Mouse (Mus musculus) neural tube, embryonic 11.5 days (tissue): ENCODE data around the gene Best3. TPM values are rescaled to one million over a fixed set of nuclear protein-coding genes. Genes with fewer than 3 reads are reported as not detected.
A peak's percentile ranks its signal among the peaks of the same experiment; 100 is the strongest.

Source experiments
- ATAC-seq: fragments of 200-750 bp; cut with Nextera tagmentation; 2 replicates; pipeline ENCODE4 v1.8.0; 2017; ENCODE audit warnings: moderate number of reproducible peaks, mild to moderate bottlenecking, moderate TSS enrichment, moderate library complexity; ENCODE audit not compliant: insufficient read depth, low FRiP score, low TSS enrichment
- DNase-seq: peaks from one replicate; pipeline ENCODE4 v3.0.0-alpha.2; 2015; ENCODE audit warnings: low spot score
- H3K27ac ChIP-seq: fragments of 300-500 bp; sonication (generic); 2 replicates; pipeline ENCODE4 v1.5.1; 2014; ENCODE audit warnings: low read depth, mild to moderate bottlenecking, low read length
- H3K27me3 ChIP-seq: fragments of 300-500 bp; sonication (generic); 2 replicates; pipeline ENCODE4 v1.6.1; 2014; ENCODE audit warnings: mild to moderate bottlenecking, low read length, mixed read lengths; ENCODE audit not compliant: control insufficient read depth, insufficient read depth
- H3K36me3 ChIP-seq: fragments of 300-500 bp; sonication (generic); 2 replicates; pipeline ENCODE4 v1.6.1; 2014; ENCODE audit warnings: mild to moderate bottlenecking, low read length, moderate library complexity, mixed read lengths; ENCODE audit not compliant: control insufficient read depth, insufficient read depth
- H3K4me1 ChIP-seq: fragments of 300-500 bp; sonication (generic); 2 replicates; pipeline ENCODE4 v1.6.1; 2014; ENCODE audit warnings: low read length, mixed read lengths; ENCODE audit not compliant: control insufficient read depth, insufficient read depth
- H3K4me2 ChIP-seq: fragments of 300-500 bp; sonication (generic); 2 replicates; pipeline ENCODE4 v1.6.1; 2014; ENCODE audit warnings: low read depth, mild to moderate bottlenecking, moderate library complexity
- H3K4me3 ChIP-seq: fragments of 300-500 bp; sonication (generic); 2 replicates; pipeline ENCODE4 v1.5.1; 2014; ENCODE audit warnings: low read depth, low read length
- H3K9ac ChIP-seq: fragments of 300-500 bp; sonication (generic); 2 replicates; pipeline ENCODE4 v1.6.1; 2014; ENCODE audit warnings: mild to moderate bottlenecking, low read length
- H3K9me3 ChIP-seq: fragments of 300-500 bp; sonication (generic); 2 replicates; pipeline ENCODE4 v1.6.1; 2016; ENCODE audit warnings: low read length; ENCODE audit not compliant: control insufficient read depth
- WGBS: fragments of 180-500 bp; shearing (Covaris S2); extraction: QIAGEN DNeasy Blood & Tissue Kit; methylation state at CpG from one replicate; pipeline ENCODE4 v1.1.7; 2014; 5-methylcytosine and 5-hydroxymethylcytosine counted together
- polyA plus RNA-seq: library from polyadenylated mRNA; unstranded; fragments of >200 nt; fragmentation: Nextera tagmentation; extraction: Ambion mirVana; gene quantifications from 2 replicates; pipeline ENCODE4 v1.2.1, GENCODE M21; 2014

Best3 gene
- polyA plus RNA-seq, 1 experiment from 2014 or later: 0.50 TPM

- H3K4me2 ChIP-seq: no peak overlapping the region
- no peak for DNase-seq
- H3K4me1 ChIP-seq: no peaks in the 10 kb centered on the region
- H3K4me3 ChIP-seq: no peak overlapping the region
- peaks cover 46% of the 10 kb centered on the region for H3K36me3 ChIP-seq
- no peaks in the 10 kb centered on the region for H3K9me3 ChIP-seq
- H3K9ac ChIP-seq: no peak overlapping the region
- no peaks in the 10 kb centered on the region for H3K27me3 ChIP-seq
- 92% methylated on average over 4 of the region's 4 CpGs for WGBS
- H3K27ac ChIP-seq: no peak overlapping the region
- ATAC-seq: no peak
Measured at GRCm38 (mm10) chr10:117055668-117056067, 69.6 kb downstream of the Best3 start.

DNA sequence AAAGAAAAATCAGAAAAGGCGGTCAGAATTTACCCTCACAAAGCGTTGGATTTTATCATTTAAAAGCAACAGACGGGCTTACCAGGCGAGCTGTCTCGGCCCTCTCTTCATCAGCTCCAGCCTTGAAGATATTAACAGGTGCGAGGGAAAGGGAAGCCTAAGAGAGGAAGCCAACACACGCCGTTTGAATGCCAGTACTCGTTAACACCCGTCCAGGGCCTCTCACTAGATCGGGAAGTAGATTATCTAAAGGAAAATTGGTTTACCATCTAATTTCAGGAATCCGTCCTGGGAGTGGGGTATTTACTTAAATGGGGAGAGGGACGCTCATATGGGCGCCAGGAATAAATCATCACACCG is 76.8 kb downstream of the Best3 start:
- no peaks in the 10 kb centered on the region for H3K9me3 ChIP-seq
- H3K27ac ChIP-seq: peak overlapping the region; percentile 67; the same call in 1 of the 2 replicates
- H3K27me3 ChIP-seq: no peaks in the 10 kb centered on the region
- DNase-seq (no peak), ATAC-seq (no peak)
- H3K4me1 ChIP-seq: peaks cover 4% of the 10 kb centered on the region; the same call in 1 of the 2 replicates
- H3K4me2 ChIP-seq: peak overlapping the region; percentile 95
- H3K36me3 ChIP-seq: peaks cover 15% of the 10 kb centered on the region
- 3% methylated on average over 15 of the region's 15 CpGs for WGBS
- H3K4me3 ChIP-seq: peak overlapping the region; percentile 87
- H3K9ac ChIP-seq: peak overlapping the region; percentile 82

DNA sequence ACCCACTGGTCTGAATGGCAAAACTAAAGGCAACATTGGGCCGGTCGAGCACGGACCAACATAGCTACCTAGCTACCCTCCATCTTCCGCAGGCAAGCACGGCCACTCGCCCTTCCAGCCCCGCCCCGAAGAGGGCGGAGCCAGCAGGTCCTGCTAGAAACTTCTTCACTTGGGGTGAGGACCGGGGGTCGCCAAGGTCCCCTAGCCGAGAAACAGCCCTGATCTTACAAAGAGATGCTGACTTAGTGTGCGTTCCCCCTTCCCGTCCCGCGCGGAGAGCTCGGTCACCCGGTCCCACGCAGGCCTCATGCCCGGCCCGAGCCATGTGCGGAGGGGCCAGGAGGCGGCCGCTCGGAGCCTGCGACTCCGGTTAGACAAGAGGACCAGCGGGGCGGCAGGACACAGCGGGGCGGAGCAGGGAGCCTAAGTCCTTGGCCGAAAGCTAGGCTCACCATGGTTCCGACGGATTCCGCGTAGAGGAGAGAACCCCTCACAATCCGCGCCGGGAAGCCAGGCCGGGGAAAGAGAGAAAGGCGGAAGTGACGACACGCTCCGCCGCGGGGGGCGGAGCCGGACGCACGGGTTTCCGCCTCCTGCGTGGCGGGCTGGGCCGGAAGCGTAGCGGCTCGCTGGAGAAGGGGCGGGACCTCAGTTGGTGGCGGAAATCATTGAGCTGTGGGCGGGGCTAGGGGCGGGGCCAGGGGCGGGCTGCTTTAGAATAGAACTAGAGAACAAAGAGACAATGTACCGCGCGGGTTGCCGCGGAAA is 77.3 kb downstream of the Best3 start, which contains the start of gene Cct2:
TSS of gene Cct2 (minus strand) at position 561 of the 768 bp plus-strand sequence.
- peak; percentile 92 for ATAC-seq
- Histone ChIP-seq H3K9me3 (no peaks in the 10 kb centered on the region), H3K27me3 (no peaks in the 10 kb centered on the region), H3K4me2 (peak within 1 kb of the TSS; percentile 95), H3K36me3 (peaks cover 15% of the 10 kb centered on the region), H3K4me3 (peak within 1 kb of the TSS; percentile 87), H3K4me1 (peaks cover 4% of the 10 kb centered on the region; the same call in 1 of the 2 replicates), H3K9ac (peak within 1 kb of the TSS; percentile 82), H3K27ac (peak within 1 kb of the TSS; percentile 67)
- peak; percentile 99 for DNase-seq
- under 1% methylated on average over 68 of the region's 68 CpGs for WGBS

- ATAC-seq: peak; percentile 49; the same call in 1 of the 2 replicates
- Histone ChIP-seq H3K4me2 (peak overlapping the region; percentile 36), H3K4me3 (0 out of 2 replicates have a peak overlapping the region, but pooled peaks have one; percentile 12), H3K9me3 (no peaks in the 10 kb centered on the region), H3K9ac (peak overlapping the region; percentile 42; the same call in 1 of the 2 replicates), H3K27me3 (no peaks in the 10 kb centered on the region), H3K27ac (no peak overlapping the region), H3K36me3 (peaks cover 11% of the 10 kb centered on the region), H3K4me1 (peaks cover 4% of the 10 kb centered on the region; the same call in 1 of the 2 replicates)
- DNase-seq: no peak
- WGBS: 12% methylated on average over 7 of the region's 7 CpGs
Measured at GRCm38 (mm10) chr10:117064076-117064475, 78.0 kb downstream of the Best3 start.

DNA sequence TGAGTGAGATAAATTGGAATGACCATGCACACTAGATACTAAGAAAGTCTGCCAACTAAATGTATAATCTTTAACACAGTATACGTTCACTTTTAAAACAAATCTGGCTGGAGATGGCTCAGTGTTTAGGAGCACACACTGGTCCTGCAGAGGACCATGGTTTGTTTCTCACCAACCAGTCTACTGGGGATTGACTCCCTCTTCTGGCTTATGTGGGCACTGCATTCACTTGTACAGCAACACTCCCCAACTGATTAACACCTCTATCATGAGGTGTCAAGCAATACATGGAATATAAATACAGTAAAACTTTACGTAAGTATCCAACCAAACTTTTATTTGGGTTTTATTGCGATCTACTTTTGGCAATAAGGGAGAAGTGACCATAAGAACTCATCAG is 83.0 kb downstream of the Best3 start:
- DNase-seq: no peak

GRCm38 (mm10) chr10:117072191-117072888 is 86.2 kb downstream of the Best3 start:
- no peaks in the 10 kb centered on the region for H3K4me1 ChIP-seq
- H3K9me3 ChIP-seq: no peaks in the 10 kb centered on the region
- no peak overlapping the region for H3K9ac ChIP-seq
- ATAC-seq (no peak), DNase-seq (no peak)
- H3K27ac ChIP-seq: no peak overlapping the region
- H3K27me3 ChIP-seq: no peaks in the 10 kb centered on the region
- WGBS: 95% methylated on average over 18 of the region's 18 CpGs
- H3K4me3 ChIP-seq: no peak overlapping the region
- peaks cover 14% of the 10 kb centered on the region for H3K36me3 ChIP-seq
- no peak overlapping the region for H3K4me2 ChIP-seq

More for the DNA sequence above, 83.0 kb downstream of the Best3 start:
- Histone ChIP-seq H3K4me3 (no peak overlapping the region), H3K4me1 (no peaks in the 10 kb centered on the region), H3K27ac (no peak overlapping the region), H3K4me2 (no peak overlapping the region), H3K27me3 (no peaks in the 10 kb centered on the region), H3K9ac (no peak overlapping the region), H3K36me3 (peaks cover 7% of the 10 kb centered on the region; the same call in 1 of the 2 replicates), H3K9me3 (no peaks in the 10 kb centered on the region)
- WGBS: 95% methylated on average over 3 of the region's 3 CpGs
- no peak for ATAC-seq

GRCm38 (mm10) chr10:117073176-117073575 is 87.1 kb downstream of the Best3 start:
- Histone ChIP-seq H3K4me2 (no peak overlapping the region), H3K27ac (no peak overlapping the region), H3K9me3 (no peaks in the 10 kb centered on the region), H3K36me3 (peaks cover 14% of the 10 kb centered on the region), H3K27me3 (no peaks in the 10 kb centered on the region), H3K4me1 (no peaks in the 10 kb centered on the region), H3K9ac (no peak overlapping the region), H3K4me3 (no peak overlapping the region)
- 88% methylated on average over 7 of the region's 7 CpGs for WGBS
- DNase-seq (no peak), ATAC-seq (no peak)
